Mouse (Mus musculus): Measurements from ENCODE around the gene Gpr101. TPM values are rescaled to one million over a fixed set of nuclear protein-coding genes. Genes with fewer than 3 reads are reported as not detected.

The Gpr101 gene
- not detected in 2 replicates for polyA plus RNA-seq (2012; ENCODE audit: low replicate concordance)

GRCm38 (mm10) chrX:57503634-57504033 lies at the start of gene Gpr101:
Gene Gpr101 (minus strand): TSS chrX:57503757.

Other genes with a start within 250 kb of the Gpr101 start
- 1.2 and 1.3 TPM in 2 replicates for gene Arhgef6, start 165.0 kb downstream of the Gpr101 start, polyA plus RNA-seq (2012; ENCODE audit: low replicate concordance)
- 11.2 and 14.0 TPM in 2 replicates for gene Rbmx, start 110.7 kb downstream of the Gpr101 start, polyA plus RNA-seq (2012; ENCODE audit: low replicate concordance)
- gene Gm364, start 94.6 kb downstream of the Gpr101 start, polyA plus RNA-seq (2012; ENCODE audit: low replicate concordance), result not detected in 2 replicates

All from leukemia stem cell, adult 10-12 weeks (primary cell).